Mouse (Mus musculus) heart, postnatal 4 days (tissue): ENCODE measurements around the gene Anxa6. TPM values are rescaled to one million over a fixed set of nuclear protein-coding genes. Genes with fewer than 3 reads are reported as not detected.

Source experiments
- DNase-seq: peaks from one replicate; pipeline ENCODE4 v3.0.0; 2021
- total RNA-seq, 2 experiments: library from RNA; stranded (reverse); gene quantifications; 2 replicates each; pipeline ENCODE4 v1.2.3; 2021

Anxa6 gene
- 100 to 1,000 TPM; 355 to 365 TPM for total RNA-seq

DNA sequence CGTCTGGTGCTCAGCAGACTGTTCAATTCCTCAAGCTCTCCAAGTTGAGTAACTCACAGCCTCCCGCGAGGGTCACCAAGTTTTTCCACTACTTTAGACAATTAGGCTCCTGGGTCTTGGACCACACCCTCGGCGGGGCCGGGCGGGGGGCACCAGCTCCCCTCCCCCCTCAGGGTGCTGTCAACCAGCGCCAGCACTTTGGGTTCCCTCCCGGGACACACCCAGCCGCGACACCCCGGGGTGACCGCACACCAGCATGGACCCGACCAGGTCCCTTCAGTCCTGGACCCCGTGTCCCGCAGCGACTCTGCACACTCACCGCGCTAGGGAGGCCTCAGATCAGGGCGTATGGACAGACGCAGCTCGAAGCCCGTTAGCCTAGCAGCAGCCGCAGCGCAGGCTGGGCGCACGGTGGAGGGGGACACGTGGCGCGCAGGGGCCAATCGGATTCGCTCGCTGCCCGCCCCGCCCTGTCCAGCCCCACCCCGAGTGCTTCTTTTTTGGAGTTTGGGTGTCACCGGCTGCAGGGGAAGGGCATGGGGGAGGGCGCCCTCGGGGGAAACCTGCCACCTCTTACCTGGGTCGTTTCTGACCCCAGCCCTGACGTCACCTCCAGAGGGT is at the start of gene Anxa6:
Gene Anxa6 (minus strand): TSS at position 406 of the 621 bp plus-strand sequence.
- peak; percentile 88 for DNase-seq

- DNase-seq = no peak
These were observed 48.0 kb upstream of the Anxa6 start for GRCm38 (mm10) chr11:55081206-55081605.

DNA sequence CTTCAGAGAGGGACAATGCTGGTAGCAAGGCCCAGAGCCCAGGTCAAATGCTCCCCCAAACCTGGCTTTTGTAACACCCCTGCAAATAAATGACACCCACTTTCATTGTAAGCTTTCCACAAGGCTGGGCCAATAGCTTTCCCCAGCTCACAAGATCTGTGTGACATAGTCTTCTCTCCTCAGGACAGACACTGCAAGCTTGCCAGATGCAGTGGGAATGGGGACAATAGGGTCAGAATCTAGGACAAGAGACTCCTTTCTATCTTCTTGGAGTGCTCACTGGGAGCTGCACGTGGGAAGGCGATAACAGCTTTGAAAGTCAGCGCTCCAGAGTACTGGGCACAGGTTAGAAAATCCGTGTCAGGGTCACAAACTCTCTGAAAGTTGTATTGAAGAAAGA is 45.9 kb upstream of the Anxa6 start:
- no peak for DNase-seq

- DNase-seq = no peak
These were observed 45.3 kb upstream of the Anxa6 start for GRCm38 (mm10) chr11:55078502-55078901.

GRCm38 (mm10) chr11:55077331-55078231 is 44.3 kb upstream of the Anxa6 start, which contains the start of gene Ccdc69:
Gene Ccdc69 (minus strand): TSS chr11:55078131.
- DNase-seq = peak; percentile 68

DNA sequence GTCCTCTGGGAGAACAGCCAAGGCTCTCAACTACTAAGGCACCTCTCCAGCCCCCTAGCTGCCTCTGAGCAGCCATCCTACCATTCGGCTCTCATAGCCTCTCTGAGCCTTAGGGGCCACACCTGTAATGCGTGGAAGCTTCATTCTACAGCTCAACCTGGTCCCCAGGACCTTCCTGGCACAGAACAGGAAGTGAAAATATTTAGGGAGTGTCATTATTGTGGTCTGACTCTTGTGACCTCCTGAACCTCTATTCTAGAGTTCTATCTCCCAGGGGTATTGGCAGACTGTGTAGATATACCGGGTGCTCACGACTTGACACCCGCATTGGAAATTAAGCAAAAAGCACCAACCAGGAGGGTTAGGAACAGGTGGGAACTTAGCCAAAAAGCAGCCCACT is 43.0 kb upstream of the Anxa6 start:
- DNase-seq = no peak

DNA sequence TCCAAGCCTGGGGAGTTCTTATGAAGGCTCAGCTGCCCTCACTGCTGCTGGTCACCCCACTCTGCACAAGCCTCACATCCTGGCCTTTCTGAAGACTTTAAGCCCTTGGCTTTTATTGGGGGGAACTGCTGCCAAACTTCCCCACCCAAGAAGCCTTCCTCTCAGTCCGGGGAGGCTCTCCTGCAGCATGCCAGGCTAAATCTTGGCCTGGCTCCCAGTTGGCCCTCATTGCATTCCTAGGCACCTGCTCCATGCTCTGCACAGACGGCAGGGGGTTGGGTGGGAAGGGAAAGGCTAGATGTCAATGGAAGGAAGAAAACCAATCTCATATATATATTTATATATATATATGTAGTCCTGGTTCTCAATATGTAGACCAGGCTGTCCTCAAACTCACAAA is 42.4 kb upstream of the Anxa6 start:
- peak; percentile 77 for DNase-seq

- DNase-seq = peak; percentile 27
These were observed 39.9 kb upstream of the Anxa6 start for GRCm38 (mm10) chr11:55073191-55073590.

DNA sequence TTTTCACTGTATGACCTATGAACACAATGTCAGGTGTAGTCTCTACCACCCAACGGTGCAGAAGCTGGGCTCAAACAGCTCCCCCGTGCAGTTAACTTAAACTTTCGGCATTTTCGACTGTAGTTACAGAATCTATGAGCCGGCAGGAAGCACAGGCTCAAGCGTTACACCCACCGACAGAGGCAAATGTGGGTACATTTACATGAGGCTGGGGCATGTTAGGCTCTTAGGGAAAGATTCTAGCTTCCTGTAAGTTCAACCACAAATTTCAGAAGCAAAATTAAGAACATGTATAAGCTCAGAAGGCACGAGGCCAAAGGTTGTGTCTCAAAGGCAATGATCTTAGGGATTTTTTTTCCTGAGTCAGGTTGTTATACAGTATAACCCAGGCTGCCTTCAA is 39.2 kb upstream of the Anxa6 start:
- no peak for DNase-seq

- no peak for DNase-seq
These were observed 38.1 kb upstream of the Anxa6 start for GRCm38 (mm10) chr11:55071344-55071743.

DNA sequence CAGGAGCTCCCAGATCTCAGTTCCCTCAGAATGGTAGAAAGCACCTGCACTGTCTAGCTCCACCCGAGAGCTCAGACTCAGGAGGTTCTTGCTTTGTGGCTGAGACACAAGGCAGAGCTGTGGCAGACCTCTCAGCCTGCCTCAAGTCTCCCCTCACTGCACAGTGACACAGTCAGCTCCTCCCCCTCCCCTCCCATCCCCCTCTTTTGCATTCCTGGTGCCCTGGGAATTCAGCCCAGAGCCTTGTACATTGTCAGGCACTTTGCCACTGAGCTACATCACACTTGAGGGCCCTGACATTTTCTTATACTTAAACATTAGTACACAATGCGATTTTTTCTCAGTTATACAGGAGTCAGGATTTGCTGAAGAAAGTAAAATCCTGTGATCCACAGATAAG is 35.8 kb upstream of the Anxa6 start:
- peak; percentile 56 for DNase-seq

DNA sequence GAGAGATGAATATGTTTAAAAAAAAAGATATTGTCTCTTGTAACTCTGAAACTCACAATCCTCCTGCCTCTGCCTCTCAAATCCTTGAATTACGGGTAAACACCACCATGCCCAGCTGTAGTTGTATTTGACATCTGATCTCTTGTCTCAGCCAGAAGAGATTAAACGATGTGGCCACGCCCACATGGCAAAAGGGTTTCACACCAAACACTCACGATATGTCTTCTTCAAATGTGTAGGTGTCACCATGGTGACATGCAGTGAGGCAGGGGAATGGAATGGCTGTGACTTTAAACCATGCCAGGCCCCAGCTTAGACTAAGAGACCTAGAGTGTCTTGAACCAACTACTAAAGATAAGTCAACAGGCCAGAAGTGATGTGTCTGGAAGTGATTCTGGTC is 33.7 kb upstream of the Anxa6 start:
- no peak for DNase-seq

- no peak for DNase-seq
These were observed 29.6 kb upstream of the Anxa6 start for GRCm38 (mm10) chr11:55062856-55063255.

DNA sequence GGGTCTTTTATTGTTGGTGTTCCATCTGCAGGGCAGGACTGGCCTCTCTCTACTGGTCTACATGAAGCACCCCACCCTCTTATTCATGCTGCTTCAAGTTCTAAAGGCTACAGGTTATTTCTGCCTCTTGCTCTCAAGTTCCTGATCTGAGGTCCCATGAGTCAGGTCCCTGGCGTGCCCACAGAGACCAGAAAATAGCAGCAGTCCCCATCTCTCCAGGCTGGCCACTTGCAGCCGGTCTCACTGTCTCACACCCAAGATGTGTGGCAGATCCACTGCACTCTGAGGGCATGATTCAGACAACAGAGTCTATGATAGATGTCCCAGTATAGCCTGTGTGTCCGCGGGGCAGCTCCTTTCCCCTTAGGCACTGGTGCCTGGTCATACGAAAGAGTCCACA is 27.6 kb upstream of the Anxa6 start:
- DNase-seq = no peak

- no peak for DNase-seq
These were observed 24.3 kb upstream of the Anxa6 start for GRCm38 (mm10) chr11:55057511-55057910.

- no peak for DNase-seq
These were observed 17.7 kb upstream of the Anxa6 start for GRCm38 (mm10) chr11:55050837-55051510.

DNA sequence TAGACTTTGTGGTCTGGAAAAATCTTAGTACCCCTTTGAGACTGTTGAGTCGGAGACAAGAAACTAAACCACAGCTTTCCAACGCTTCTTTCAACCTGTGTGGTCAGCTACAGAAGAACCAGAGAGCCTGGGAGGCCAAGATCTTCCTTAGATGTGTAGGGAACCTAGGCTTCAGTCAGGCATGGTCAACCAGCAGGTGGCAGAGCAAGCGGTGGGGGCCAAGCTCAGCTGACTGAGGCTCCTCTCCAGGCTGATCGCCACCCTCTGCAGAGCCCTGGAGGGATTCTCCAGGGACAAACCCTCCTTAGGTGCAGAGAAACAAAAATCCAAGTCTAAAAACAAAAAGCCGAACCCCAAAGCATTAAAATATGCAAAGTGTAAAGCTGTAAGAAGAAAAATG is 13.4 kb upstream of the Anxa6 start:
- peak; percentile 77 for DNase-seq

DNA sequence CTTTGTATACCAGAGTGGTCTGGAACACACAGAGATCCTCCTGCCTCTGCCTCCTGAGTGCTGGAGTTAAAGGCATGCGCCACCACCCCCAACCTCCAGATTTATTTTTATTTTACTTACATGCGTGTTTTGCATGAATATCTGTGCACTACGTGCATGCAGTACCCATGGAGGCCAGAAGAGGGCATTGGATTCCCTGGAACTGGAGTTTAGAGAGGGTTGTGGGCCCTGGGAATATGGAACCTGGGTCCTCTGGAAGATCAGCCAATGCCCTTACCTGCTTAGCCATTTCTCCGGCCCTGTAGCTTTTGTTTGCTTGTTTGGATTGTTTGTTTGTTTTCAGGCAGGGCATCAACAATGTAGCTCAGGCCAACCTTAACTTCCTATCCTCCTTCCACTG is 8.1 kb upstream of the Anxa6 start:
- DNase-seq = peak; percentile 46

- peak; percentile 89 for DNase-seq
These were observed 6.3 kb upstream of the Anxa6 start for GRCm38 (mm10) chr11:55039591-55039990.

DNA sequence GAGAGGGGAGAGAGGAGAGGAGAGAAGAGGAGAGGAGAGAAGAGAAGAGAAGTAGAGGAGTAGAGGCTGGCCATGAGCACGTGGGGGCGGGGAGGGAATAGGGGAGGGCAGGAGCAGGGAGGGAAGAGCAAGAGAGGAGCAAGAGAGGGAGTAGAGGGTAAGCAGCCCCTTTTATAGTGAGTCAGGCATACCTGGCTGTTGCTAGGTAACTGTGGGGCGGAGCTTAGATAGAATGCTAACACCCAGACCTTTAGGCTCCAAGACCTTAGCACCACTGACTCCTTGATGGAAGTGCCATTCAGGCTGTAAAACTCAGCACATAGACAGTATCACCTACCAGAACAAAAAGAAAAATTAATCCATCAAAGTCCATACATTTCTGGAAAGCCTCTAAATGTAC is 3.4 kb upstream of the Anxa6 start:
- no peak for DNase-seq

DNA sequence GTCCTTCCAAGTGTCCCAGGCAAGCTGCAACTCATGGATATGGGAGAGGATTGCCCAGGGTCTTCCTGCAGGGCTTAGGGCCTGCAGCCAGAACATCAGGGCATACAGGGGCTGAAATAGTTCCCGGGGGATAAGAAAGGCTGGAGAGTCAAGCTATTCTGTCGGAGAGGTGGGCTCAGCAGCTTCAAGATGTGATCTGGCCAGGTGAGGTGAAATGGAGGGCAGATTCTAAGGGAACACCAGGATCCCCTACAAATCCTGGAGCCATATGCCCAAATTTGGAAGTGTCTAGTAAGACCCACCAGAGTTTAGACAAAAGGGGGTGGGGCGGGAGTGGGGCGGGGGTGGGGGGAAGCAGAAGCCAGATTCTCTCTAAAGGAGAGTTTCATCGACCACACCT is 959 bp downstream of the Anxa6 start:
- no peak for DNase-seq

- DNase-seq = no peak
These were observed 1.3 kb downstream of the Anxa6 start for GRCm38 (mm10) chr11:55031991-55032280.

DNA sequence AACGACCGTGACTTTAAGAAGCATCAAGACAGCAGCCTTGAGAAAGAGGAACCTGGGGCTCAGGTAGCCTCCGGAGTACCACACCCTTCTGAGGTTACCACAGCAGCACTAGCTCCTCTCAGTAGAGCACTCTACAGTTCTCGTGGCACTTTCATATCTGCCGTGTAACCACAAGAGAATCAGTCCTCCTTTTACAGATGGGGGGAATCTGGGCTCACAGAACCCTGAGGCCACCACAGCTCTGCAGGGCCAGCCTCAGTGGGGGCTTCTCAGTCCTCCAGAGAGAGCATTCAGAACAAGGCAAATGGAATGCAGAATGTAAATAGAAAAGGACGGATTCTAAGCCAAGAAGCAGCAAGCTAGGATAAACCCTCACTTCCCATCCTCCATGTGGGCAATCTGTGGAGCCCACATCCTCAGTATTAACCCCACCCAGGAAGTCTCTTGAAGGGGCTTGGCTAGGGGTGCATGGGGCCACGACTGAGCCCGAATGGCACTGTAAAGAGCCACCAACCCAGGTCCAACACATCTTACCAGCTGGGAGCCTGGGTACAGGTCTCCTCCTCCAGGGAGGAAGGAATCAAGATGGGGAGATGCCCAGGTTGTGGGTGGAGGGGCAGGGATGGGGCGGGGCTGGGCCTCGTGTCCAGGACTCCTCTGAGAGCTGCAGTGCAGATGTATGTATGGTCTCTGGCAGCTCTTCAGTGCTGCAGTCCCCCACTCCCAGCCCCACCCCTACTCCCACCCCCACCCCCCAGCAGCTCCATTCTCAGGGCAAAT is 1.8 kb downstream of the Anxa6 start:
- no peak for DNase-seq
